ENCODE assay signal across 14 mouse cellular contexts in genomic region chr9:120769679-120770078, GRCm38 (mm10).
DNase-seq lines count a peak whose midpoint lies in the region; ATAC-seq and TF ChIP-seq lines count a peak whose summit lies in the region.
"Had no signal": no experiment of that assay in that cellular context is flagged by ENCODE, and none has a peak within 500 bp of the region (broad histone marks: within the 10 kb centered on the region; RNA-seq: fewer than 3 reads in every experiment).

No protein-coding gene starts in this region.

- H3K9me3 ChIP-seq in lung, embryonic 14.5 days (ENCODE audit: low read depth, low read length), result no peaks in the 10 kb centered on the region
- no peaks in the 10 kb centered on the region for H3K9me3 ChIP-seq in limb, embryonic 10.5 days (replicated peaks)
- H3K9me3 ChIP-seq: neural tube, embryonic 12.5 days had no signal

- 0 out of 2 replicates have a peak, but pooled peaks have one; percentile 23 for ATAC-seq in lung, embryonic 14.5 days (ENCODE audit: insufficient read depth)
- ATAC-seq: activated CD4-positive, CD25-positive, alpha-beta regulatory T cell, adult 4 months had no signal

- H3K36me3 ChIP-seq in lung, embryonic 14.5 days (ENCODE audit: insufficient read depth), result no peaks in the 10 kb centered on the region
- H3K36me3 ChIP-seq in limb, embryonic 10.5 days, result no peaks in the 10 kb centered on the region
- H3K36me3 ChIP-seq: neural tube, embryonic 12.5 days had no signal

- peaks cover 12% of the 10 kb centered on the region for H3K4me1 ChIP-seq in lung, embryonic 14.5 days (ENCODE audit: insufficient read depth)
- H3K4me1 ChIP-seq in limb, embryonic 10.5 days, result peaks cover 44% of the 10 kb centered on the region

- H3K27me3 ChIP-seq in lung, embryonic 14.5 days (ENCODE audit: insufficient read depth, low read length), result no peaks in the 10 kb centered on the region
- no peaks in the 10 kb centered on the region for H3K27me3 ChIP-seq in limb, embryonic 10.5 days (ENCODE audit: low read depth, poor library complexity, severe bottlenecking)
- H3K27me3 ChIP-seq: neural tube, embryonic 12.5 days had no signal

- H3K4me2 ChIP-seq in lung, embryonic 14.5 days, result no peak overlapping the region
- H3K4me2 ChIP-seq: neural tube, embryonic 12.5 days had no signal

- TF ChIP-seq CTCF in lung, embryonic 14.5 days (IDR thresholded peaks at IDR 0.05; ENCODE audit: low read depth), result no peak

- H3K27ac ChIP-seq in lung, embryonic 14.5 days (ENCODE audit: low read depth), result no peak overlapping the region; the same call in 1 of the 2 replicates
- H3K27ac ChIP-seq in limb, embryonic 10.5 days, result peak overlapping the region; percentile 87
- H3K27ac ChIP-seq: liver, embryonic 14.5 days; neural tube, embryonic 12.5 days had no signal

- WGBS in lung, embryonic 14.5 days, result 28% methylated on average over 7 of the region's 7 CpGs
- WGBS in limb, embryonic 10.5 days, result 12% methylated on average over 7 of the region's 7 CpGs

- no peak for DNase-seq in lung, embryonic 14.5 days
- DNase-seq in lung, postnatal 36 days, result no peak
- DNase-seq in embryo, embryonic 11.5 days (ENCODE audit: low read depth, low spot score), result peak; percentile 36
- peak; percentile 75 for DNase-seq in limb, embryonic 10.5 days (ENCODE audit: low spot score)
- peak; percentile 11 for DNase-seq in yolk sac, embryonic 10.5 days (ENCODE audit: low spot score)
- no peak for DNase-seq in right cerebral cortex, adult 18-20 months
- DNase-seq in layer of hippocampus, postnatal 25 days (ENCODE audit: extremely low spot score in 1 of 2, low spot score in 1 of 2), result no peak
- DNase-seq: cerebellum, adult 9-10 months; gastrocnemius, postnatal 25 days; heart, postnatal 10 days; kidney, adult 8-10 months had no signal

- no peak overlapping the region for H3K4me3 ChIP-seq in lung, embryonic 14.5 days (ENCODE audit: low read depth, low read length)
- H3K4me3 ChIP-seq in limb, embryonic 10.5 days, result no peak overlapping the region
- H3K4me3 ChIP-seq: neural tube, embryonic 12.5 days had no signal

- H3K9ac ChIP-seq in lung, embryonic 14.5 days, result no peak overlapping the region
- H3K9ac ChIP-seq: liver, embryonic 14.5 days; neural tube, embryonic 12.5 days had no signal

Comparison
In these comparisons a context has a peak if more than half of its experiments do, and no peak if none do; other contexts are left out.
1. DNase-seq: peak in embryo, embryonic 11.5 days (single experiment), limb, embryonic 10.5 days (single experiment) and yolk sac, embryonic 10.5 days (single experiment); none in lung, embryonic 14.5 days (single experiment), lung, postnatal 36 days (single experiment), right cerebral cortex, adult 18-20 months (single experiment) and layer of hippocampus, postnatal 25 days (0 of 2).